Mouse (Mus musculus): ENCODE measurements around the gene Bub1b.
A peak's percentile ranks its signal among the peaks of the same experiment; 100 is the strongest.

Bub1b gene

GRCm38 (mm10) chr2:118667181-118667580 lies 69.2 kb downstream of the Bub1b start:
- DNase-seq: no peak

GRCm38 (mm10) chr2:118669245-118669644 lies 71.2 kb downstream of the Bub1b start:
- DNase-seq: no peak

GRCm38 (mm10) chr2:118669785-118670184 lies 71.8 kb downstream of the Bub1b start:
- no peak for DNase-seq

GRCm38 (mm10) chr2:118671728-118672127 lies 73.7 kb downstream of the Bub1b start:
- no peak for DNase-seq

GRCm38 (mm10) chr2:118673686-118674465 lies 75.9 kb downstream of the Bub1b start:
- DNase-seq: no peak

GRCm38 (mm10) chr2:118674500-118674899 lies 76.5 kb downstream of the Bub1b start:
- DNase-seq: no peak

- DNase-seq: peak in 1 of 2 experiments; percentile 28
These were observed 79.1 kb downstream of the Bub1b start for GRCm38 (mm10) chr2:118676839-118677741.

- DNase-seq: peak; percentile 51 to 67
These were observed 79.8 kb downstream of the Bub1b start for GRCm38 (mm10) chr2:118677817-118678216.

GRCm38 (mm10) chr2:118679577-118679976 lies 81.6 kb downstream of the Bub1b start:
- no peak for DNase-seq

GRCm38 (mm10) chr2:118680926-118681325 lies 82.9 kb downstream of the Bub1b start:
- DNase-seq: no peak

- no peak for DNase-seq
These were observed 84.7 kb downstream of the Bub1b start for GRCm38 (mm10) chr2:118682544-118683260.

- DNase-seq: no peak
These were observed 87.1 kb downstream of the Bub1b start for GRCm38 (mm10) chr2:118685088-118685487.

- DNase-seq: no peak
These were observed 88.7 kb downstream of the Bub1b start for GRCm38 (mm10) chr2:118686693-118687092.

GRCm38 (mm10) chr2:118687791-118688190 lies 89.8 kb downstream of the Bub1b start:
- DNase-seq: no peak

- no peak for DNase-seq
These were observed 91.9 kb downstream of the Bub1b start for GRCm38 (mm10) chr2:118689875-118690274.

Measured in cerebellum, adult 18-20 months (tissue).